Mouse (Mus musculus) lung, postnatal 36 days (tissue): Measurements from ENCODE around the gene Lhfpl2.

Experiments
- DNase-seq: peaks from one replicate; pipeline ENCODE4 v3.0.0; 2022; ENCODE audit warnings: mixed read lengths

The Lhfpl2 gene

DNA sequence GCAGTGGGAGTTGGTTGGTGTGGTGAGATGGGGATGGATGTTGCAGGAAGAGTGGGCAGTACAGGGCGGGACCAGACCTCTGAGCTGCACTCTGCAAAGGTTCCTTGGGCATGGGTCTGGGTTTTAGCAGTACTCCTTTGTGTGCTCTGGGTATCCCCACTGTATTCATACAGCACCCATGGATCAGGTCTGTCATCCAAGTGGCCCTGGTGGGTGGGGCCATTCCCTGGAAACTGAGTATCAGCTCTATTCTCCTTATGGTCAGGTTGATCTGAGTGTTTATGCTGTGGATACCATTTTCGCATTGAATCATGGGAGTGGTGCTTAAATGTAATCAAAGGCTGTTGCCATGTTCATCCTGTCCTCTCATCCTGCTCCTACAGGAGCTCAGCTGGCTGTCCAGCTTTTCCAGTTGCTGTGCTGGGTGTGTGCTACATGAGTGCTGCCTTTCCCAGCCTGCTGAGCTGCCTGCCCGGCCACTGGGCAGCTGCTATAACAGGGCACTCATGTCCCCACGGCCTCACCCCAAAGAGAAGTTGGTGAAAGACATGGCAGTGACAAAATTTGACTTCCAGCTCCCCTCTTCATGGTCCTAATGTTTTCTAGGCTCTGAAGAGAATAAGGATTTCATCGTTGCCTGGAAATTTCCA is 9.2 kb downstream of the Lhfpl2 start:
- DNase-seq = no peak

DNA sequence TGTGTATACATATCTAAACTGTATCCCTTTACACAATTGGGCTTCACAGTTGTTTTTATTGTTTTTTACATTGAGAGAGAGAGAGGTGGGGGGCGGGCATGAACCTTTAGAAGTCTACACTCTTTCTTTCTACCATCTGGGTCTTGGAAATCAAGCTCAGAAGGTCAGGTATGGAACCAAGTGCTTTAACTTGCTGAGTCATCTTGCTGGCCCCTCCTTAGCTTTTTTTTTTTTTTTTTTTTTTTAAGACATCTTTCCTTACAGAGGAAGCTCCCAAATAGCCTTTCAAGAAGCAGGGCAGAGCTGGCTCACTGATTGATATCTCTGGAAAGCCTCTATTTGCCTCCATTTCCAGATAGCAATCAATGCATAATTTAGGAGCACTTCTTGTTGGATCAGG is 10.7 kb downstream of the Lhfpl2 start:
- no peak for DNase-seq

DNA sequence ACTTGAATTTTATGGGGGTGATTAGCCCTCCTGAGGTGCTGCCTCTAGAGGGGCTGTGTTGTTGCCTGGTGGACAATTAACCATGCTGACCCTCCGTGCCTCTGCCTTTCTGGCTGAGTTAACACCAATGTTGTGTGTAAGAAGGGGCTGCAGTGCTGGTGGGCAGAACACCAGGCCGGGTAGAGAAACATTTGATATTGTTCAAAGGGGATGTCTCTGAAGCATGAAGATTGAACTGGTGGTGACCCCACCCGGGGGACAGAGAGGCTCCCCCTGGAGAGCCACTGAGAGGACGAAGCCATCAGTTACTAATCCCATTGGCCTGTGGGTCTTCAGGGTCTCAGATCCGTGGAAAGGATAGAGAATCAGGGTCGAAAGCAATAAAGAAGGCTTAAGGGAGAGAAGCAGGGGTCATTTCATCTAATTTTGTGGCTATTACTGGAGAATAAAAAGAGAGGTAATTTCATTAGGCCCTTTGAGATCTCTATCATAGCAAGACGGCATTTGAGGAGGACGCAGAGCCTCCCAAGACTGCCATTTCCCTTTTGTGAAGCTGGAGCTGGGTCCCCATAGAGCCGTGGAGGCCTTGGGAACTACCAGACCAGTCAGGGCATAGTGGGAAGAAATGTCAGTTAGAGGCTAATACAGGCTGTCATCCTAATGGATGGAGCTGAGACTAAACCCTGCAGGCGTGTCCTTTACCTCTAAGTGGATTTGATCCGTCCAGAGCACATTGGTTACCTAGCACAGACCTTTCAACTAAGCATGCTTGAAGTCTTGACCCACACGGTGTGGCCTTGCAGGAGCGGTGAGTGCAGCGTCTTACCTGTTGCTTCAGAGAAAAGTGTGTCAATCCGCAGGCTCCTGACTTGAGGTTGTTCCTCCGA is 12.1 kb downstream of the Lhfpl2 start:
- DNase-seq = no peak

DNA sequence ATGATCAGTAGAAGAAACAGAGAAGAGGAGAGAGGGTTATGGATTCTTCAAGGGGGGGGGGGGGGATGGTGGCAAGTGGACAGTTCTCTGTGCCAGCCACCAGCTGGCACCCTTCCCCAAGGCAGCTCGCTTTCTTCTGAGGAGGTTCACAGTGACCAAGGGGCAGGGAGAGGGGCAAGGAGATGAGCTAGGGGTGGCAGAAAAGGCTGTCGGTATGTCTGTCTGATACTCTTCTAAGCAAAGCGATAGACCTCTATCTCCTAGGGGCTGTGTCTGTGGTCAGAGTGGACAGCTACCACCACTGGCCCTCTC is 12.7 kb downstream of the Lhfpl2 start:
- DNase-seq = no peak

DNA sequence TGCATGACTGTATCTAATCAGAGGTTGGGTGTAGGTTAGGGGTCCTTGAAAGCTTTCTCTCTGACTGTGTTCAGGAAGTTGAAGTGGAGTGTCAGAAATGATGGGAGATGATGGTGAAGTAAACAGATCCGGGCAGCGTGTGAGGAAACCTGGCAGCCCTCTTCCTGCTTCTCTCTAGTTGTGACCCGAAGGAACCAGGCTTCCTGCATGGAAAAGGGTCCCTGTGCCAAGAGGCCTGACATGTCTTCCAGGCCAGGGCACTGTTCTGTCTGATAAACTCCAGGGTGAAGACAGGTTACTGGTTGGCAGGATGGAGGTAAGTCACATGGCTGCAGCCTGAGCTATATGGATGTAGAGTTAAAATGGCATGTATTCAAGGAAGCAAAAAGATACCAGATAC is 13.3 kb downstream of the Lhfpl2 start:
- DNase-seq = no peak

DNA sequence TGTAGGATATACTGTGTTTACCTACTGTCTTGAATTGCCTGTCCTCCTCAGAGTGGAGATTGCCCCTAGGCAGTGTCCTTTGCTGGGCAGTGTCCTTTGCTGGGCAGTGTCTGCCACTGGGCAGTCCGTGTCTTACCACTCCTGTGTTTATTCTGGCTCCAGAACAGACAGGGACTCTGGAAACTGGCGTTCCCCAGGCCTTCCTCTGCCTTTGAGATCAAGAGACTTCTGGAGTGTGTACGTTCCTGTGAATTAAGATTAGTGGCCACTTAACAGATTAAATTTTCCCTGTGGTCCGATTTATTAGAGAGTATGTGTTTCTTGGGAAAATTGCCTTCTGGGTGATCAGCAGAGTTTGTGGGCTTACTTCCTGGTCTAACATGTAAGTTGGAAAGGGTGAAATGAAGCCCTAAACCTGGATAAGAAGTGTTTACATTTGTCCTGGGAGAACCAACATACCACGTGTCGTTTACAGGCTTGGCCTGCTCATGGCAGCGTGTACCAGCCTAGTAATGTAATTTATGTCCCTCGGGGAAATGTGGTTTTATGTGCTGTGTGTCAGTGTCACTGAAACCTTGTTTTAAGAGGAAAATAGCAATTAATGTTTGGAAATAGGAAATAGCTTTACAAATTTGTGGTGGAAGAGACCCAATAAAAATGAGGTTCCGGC is 15.6 kb downstream of the Lhfpl2 start:
- peak; percentile 24 for DNase-seq

DNA sequence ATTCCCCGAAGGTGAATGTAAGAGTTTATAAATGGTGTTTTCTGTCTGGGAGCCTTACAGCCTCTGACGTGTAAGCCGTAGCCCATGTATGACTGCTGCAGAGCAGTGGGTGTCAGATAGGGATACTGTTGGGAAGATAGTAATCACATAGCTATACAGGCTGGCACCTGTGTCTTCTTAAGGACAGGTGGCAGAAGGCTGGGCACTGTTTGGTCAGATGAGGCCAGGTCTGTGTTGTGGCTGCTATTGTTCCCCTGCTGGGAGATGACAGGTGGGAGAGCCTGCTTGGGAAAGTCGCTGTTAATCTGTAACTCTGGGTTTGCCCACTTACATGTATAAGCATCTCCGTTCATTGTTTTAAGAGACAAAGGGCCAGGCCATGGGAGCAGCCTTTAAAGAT is 16.1 kb downstream of the Lhfpl2 start:
- no peak for DNase-seq

DNA sequence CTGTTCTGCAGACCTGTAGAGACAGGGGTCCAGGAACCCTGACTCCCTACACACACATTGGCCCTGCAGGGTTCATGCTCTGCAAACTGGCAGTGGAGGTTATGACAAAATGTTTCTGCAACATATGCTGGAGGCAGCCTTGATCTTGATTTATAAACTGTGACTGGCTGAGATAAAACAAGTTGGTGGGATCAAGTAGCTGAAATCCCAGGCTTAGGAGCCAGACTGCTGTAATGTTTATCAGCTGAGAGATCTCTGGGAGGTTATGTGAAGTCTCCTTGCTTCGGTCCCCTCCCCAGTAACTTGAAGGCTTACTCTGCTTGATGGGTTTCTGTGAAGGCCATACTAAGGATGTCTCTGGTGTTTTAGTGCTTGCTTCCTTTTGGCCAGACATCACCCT is 17.6 kb downstream of the Lhfpl2 start:
- DNase-seq = no peak

DNA sequence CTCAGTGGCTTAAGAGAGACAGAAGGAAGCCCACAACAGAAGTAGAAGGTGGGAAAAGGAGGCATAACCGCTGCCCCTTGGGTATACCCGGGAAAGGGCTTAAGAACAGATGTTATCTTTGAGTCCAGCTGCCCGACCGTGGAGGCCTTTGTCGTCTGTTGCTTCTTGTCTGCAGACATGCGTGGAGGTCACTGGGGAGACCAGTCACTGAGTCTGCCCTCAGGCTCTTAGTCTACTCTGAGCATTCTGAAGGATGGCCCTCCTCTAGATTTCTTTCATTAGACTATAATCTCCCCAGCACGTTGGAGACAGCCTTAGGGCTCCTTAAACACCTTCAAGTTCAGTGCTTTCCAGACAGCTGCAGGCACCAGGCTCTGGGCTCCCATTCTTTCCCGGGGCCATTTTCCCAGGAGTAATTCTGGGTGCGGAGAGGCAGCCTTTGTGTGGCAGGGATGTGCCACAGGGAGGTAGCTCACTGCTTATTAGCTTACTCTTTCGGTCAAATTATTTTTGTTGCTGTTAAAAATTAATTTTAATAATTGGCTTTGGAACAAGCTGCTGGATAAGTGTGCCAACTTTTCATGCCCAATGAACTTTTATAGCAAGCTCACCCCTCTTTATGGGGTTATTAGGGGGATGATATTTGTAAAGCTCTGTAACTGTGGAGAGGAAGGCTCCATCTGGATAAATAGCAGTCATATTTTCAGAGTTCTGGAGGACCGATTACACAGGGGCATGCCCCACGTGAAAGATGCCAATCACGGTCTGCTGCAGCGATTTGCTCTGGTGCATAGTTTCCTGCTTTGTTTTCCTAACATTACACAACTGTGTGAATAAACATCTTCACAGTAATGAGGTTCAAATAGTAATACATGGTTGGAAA is 19.8 kb downstream of the Lhfpl2 start:
- DNase-seq = no peak

DNA sequence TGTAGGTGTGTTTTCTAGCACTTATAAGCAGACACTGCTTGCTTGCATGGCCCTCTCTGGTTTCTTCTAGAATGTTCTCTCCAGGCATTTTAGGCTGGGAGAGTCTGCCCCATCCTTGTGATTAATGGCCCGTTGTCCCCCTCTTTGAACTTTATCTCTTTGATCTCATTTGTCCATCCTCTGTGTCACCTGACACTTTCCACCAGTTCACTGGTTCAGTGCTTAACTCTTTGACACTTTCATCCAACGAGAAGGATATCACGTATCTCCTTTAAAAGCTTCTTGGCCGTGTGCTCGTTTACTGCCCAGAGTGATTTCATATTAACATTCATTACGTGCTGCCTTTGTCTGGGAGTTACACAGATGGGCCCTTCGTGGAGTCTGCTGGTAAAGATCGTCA is 25.6 kb downstream of the Lhfpl2 start:
- no peak for DNase-seq

DNA sequence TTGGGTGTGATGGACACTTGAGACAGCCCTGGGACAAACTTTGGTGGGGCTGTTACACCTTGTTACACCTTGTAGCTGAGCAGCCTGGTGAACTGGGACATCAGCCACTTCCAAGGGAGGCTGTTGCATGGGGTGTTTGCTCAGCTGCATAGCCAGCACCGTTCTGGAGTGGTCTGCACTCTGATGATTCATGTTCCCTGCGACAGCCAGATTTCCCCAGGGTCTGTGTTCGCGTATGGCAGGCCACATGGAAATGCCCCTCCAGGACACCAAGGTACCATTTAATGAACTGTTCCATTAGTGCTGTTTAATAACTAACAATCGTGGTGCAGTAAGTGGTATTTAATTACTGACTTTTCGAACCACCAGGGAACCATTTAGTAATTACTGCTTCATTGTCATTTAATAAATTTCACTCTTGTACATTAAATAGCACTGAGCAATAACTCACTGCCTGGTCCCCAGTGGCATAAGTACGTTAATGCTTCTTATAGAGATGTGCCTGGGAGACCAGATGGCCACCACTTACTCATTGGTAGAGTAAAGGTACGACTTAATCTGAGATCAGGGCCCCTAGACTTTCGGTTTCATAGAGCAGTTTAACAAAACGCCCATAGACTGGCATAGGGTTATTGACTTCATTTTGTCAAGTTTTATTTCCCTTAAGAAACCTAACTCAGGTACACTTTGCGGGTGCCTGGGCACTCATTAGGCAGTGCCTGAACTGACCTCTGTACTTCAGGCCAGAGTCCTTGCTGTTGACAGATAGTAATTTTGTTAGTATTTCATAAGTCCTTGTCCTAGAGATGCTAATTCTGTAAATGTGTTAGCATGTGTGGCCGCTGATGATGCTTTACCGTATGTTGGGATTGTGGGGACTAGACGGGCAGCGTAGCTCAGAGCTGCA is 26.9 kb downstream of the Lhfpl2 start:
- DNase-seq = no peak

DNA sequence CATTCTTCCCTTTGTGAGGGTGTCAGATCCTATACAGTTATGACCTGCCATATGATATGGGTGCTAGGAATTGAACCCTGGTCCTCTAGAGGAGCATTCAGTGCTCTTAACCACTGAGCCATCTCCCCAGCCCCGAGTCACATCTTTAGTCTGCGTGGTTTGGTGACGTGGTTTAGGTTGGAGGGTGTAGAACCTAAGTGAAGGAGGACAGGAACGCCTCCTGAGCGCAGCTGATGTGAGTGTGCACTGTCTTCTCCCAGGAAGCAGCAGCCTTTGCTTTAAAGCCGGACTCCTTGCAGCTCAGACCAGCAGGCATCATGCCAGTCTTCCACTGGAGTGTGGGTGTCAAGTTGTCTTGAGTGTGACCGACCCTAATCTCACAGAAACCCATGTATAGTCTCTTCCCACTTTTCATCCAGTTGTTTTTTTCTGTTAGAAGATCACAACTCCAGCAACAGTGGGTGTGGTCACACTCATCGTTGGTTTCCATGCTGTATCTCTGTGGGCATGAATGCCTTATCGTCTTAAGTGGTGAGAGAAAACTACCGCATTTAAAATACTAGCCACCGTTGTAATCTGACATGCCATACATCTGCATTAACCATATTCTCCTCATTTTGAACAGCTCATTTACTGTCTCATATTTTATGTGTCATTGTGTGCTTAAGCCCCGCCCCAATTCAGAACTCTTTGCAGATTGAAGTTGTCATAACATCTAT is 28.7 kb downstream of the Lhfpl2 start:
- no peak for DNase-seq

DNA sequence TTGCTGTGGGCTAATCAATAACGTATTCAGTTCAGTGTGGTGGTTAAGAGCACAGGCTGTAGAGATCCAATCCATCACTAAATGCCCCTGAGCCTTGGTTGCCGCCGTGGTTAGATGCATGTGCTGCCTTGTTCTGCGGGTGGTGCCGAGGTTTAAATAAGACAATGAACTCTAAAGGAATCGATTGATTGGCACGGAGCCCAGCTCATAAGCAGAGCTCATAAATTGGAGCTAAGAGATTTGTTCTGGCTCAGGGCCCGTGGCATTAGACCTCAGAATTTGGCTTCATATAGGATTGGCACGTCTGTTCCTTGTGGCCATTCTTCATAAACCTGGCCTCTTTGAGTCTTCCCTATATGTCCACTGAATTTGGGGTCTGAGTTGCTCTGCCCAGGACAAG is 29.5 kb downstream of the Lhfpl2 start:
- no peak for DNase-seq

DNA sequence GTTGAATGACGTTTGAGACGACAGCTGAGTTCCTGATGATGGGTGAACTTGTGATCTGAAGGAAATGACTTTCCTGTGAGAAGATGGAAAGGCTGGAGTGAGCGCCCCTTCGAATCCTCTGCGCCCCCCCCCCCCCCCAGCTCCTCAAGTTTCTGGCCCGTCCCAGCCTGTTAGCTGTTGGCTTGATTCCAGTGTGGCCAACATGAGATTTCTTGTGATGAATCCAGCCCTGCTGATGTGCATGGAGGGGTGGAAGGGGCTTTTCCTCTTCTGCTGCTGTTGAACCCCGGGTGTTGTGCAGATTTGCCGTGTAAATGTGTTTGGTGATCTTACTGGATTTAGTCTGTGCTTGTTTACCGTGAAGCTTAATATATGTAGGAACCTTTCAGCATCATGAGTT is 31.2 kb downstream of the Lhfpl2 start:
- no peak for DNase-seq

DNA sequence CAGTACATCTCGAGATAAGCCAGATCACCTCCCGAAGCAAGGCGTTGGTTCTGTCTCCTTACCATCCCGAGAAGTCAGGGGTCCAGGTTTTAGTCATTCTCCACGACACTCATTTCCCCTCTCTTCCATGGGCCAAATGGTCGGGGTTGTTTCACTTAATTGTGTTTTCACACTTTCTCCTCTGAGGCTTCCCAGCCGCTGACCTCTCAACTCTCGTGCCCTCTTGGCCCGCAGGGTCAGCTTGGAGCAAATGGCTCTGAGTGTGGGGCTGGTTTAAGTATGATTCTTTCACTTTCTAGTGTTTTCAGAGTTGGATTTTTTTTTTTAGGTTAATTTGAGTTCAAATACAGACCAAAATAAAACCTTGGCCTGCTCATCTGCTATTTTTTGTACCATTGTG is 31.7 kb downstream of the Lhfpl2 start:
- no peak for DNase-seq

DNA sequence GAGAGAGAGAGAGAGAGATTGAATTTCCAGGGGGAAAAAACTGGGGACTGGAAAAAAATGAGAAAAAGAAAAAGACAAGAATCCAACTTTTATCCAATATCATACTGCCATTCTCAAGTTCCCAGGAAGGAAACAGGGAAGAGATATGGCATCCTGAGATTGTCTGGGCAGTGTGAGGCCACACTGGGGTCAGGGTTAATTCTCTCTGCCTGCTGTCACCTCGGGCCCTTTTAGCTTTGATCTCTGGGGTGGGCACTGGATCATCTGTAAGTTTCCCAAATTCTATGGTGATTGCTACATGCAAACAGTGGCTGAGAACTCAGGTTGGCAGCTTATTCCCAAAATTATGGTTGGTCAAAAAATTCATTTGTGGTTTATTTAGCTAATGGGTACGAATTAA is 33.8 kb downstream of the Lhfpl2 start:
- no peak for DNase-seq

DNA sequence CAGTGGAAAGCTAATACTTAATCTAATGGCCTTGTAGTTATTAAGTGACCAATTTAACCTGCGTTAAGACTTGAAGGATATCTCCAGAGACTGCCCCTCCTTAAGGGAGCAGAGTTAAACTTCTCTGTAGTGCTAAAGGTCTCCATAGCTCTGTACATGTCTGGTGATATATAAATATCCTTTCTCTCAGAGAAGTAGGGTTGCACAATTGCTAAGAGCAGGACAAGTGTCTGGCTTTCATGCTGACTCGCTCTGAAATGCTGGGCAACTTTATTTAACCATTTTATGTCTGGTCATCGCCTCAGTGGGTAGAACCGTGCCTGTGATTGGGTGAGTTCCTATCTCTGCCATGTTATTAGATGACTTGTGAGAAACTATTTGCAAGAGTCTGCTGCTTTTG is 36.6 kb downstream of the Lhfpl2 start:
- peak; percentile 68 for DNase-seq

DNA sequence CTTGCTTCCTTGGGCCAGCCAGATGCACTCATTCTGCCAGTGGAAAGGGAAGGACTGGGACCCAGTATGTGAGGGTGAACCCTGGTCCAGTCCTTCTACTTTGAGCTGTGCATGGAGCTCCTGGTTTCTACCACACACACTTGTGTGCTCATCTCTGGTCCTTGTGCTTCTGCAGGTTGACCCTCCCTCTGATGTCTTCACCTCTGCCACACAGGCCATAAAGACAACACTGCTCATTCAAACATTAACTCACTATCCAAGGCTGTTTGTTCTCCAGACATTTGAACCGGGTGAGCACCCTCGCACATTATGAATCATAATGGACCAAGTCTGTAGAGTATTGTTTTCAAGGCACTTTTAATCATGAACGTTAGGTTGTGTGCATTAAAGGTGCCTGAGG is 37.0 kb downstream of the Lhfpl2 start:
- DNase-seq = no peak

DNA sequence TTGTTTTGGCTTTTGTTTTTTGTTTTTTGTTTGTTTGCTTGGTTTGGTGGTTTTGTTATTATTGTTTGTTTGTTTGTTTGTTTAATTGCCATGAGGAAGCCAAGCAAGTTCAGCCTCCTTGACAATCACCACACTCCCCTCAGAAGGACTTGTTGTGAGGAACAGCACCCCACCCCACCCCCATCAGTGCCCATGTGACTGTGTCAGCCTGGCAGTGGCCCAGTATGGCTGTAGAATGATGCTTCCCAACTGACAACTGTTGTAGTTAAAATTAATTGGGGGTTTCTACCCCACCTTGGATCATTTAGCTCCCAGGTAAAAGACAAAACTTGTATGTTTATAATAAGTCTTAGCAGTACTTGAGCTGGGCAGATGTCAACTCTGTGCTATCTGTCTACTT is 37.6 kb downstream of the Lhfpl2 start:
- no peak for DNase-seq

DNA sequence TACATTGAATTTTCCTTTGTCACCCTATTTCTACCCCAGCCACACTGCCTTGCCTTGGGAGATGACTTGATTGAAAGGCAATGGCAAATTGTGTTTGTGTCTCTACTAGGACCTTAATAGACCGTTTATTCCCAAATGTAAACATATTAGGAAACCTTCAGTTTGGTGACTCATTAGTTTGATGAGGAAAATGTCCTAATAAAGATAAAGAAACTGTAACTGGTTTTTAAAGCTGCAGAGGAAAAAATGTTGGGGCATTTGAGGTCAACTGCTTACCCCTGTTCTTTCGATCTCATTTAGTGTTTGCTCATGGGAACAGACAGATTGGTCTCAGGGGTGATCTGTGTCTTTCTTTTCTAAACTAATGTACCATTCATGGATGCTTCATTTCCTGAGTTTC is 40.1 kb downstream of the Lhfpl2 start:
- DNase-seq = no peak

DNA sequence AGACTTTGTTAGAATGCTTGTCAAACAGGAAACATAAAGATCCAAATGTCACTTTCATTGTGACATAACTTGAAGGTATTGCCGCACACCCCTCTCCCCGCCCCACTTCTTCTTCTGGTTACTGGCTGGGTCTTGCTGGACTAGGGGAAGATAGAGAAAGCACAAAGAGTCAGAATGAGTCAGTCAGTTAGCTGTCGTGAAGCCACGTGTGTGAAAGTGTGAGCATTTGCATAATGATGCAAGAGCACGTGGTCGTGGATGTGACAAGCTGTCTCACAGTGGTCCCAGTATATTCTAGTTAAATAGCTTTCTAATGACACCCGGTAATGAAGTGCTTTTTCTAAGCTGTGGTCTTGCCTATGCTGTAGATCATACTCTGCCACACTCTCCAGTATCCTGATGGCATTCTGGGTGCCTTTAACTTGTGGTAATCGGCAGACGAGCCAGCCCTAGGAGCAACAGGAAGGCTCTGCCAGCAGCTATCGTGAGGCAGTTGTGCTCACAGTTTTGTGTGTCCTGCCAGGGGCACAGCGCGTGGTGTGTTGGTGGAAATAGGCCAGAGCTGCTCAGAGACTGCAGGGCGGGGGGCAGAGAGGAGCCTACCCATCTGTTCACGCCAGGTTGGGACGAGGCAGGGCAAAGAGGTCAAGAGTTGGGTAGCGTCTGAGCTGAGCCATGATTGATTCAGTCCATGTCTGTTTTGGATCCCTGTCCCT is 40.9 kb downstream of the Lhfpl2 start:
- DNase-seq = peak; percentile 65
